Mouse (Mus musculus) CH12.LX (cell line): ENCODE results near the gene Mcm3. TPM values are rescaled to one million over a fixed set of nuclear protein-coding genes. Genes with fewer than 3 reads are reported as not detected.

Source experiments
- DNase-seq: peaks from one replicate; pipeline ENCODE4 v3.0.0-alpha.2; 2013; ENCODE audit errors: extremely low read depth
- H3K27ac ChIP-seq: 2 replicates; pipeline ENCODE4 v1.5.1; 2012; ENCODE audit warnings: low read depth, mild to moderate bottlenecking, control low read depth, moderate library complexity; ENCODE audit not compliant: insufficient read depth
- H3K27me3 ChIP-seq: replicated peaks from 2 replicates; pipeline ENCODE3; 2012; ENCODE audit warnings: inconsistent platforms
- H3K36me3 ChIP-seq, 2 experiments: replicated peaks in 1 of 2; 2 replicates each; pipeline versions ENCODE3 to v1.6.1; 2012; ENCODE audit warnings: inconsistent platforms in 1 of 2, low read length in 1 of 2, mild to moderate bottlenecking in 1 of 2, mixed read lengths in 1 of 2, moderate library complexity in 1 of 2; ENCODE audit not compliant: control insufficient read depth in 1 of 2, insufficient read depth in 1 of 2
- H3K4me1 ChIP-seq, 2 experiments: 2 replicates each; pipeline ENCODE4 v1.6.1; 2012; ENCODE audit warnings: inconsistent platforms in 1 of 2, moderate library complexity in 1 of 2; ENCODE audit not compliant: insufficient read depth in 2 of 2, control insufficient read depth in 1 of 2
- H3K4me2 ChIP-seq: 2 replicates; pipeline ENCODE4 v1.6.1; 2012; ENCODE audit warnings: low read depth, mild to moderate bottlenecking, control low read depth; ENCODE audit not compliant: poor library complexity, insufficient read depth, severe bottlenecking
- H3K4me3 ChIP-seq, 3 experiments: fragments of 150-350 bp in 1 of 3; sonication (generic) in 1 of 3; replicated peaks in 1 of 3; 2 replicates each; pipeline versions ENCODE3 to v1.5.1; 2011 to 2012; ENCODE audit warnings: low read depth in 2 of 3, low read length in 2 of 3, mild to moderate bottlenecking in 2 of 3, moderate library complexity in 2 of 3, control low read depth in 1 of 3, improper control_type of control experiment in 1 of 3, inconsistent platforms in 1 of 3, mixed read lengths in 1 of 3; ENCODE audit not compliant: poor library complexity in 1 of 3
- H3K79me2 ChIP-seq: replicated peaks from 2 replicates; pipeline ENCODE4 v1.6.1; 2012; ENCODE audit warnings: mild to moderate bottlenecking, moderate library complexity; ENCODE audit not compliant: control insufficient read depth, poor library complexity, insufficient read depth, severe bottlenecking; ENCODE audit errors: extremely low read depth
- H3K9ac ChIP-seq: 2 replicates; pipeline ENCODE4 v1.6.1; 2012; ENCODE audit warnings: low read depth, mild to moderate bottlenecking, control low read depth, moderate library complexity; ENCODE audit not compliant: insufficient read depth
- H3K9me3 ChIP-seq: replicated peaks from 2 replicates; pipeline ENCODE3; 2012; ENCODE audit warnings: low read length, inconsistent platforms, mixed read lengths
- BHLHE40 ChIP-seq: IDR thresholded peaks from 2 replicates; pipeline ENCODE4 v1.6.1; 2011; ENCODE audit warnings: mild to moderate bottlenecking, low read depth, low read length, improper control_type of control experiment
- CTCF ChIP-seq, 2 experiments: IDR thresholded peaks in 1 of 2; conservative IDR thresholded peaks in 1 of 2; 2 replicates each; pipeline ENCODE4 v1.5.1; 2011 to 2012; ENCODE audit warnings: low read depth in 2 of 2, low read length in 2 of 2, improper control_type of control experiment in 1 of 2, inconsistent platforms in 1 of 2, mild to moderate bottlenecking in 1 of 2, moderate library complexity in 1 of 2
- E2F4 ChIP-seq: IDR thresholded peaks from 2 replicates; pipeline ENCODE4 v1.6.1; 2011; ENCODE audit warnings: low read depth, low read length, improper control_type of control experiment; ENCODE audit not compliant: insufficient replicate concordance
- EP300 ChIP-seq: IDR thresholded peaks from 2 replicates; pipeline ENCODE4 v1.6.1; 2011; ENCODE audit warnings: low read length, improper control_type of control experiment
- ETS1 ChIP-seq: conservative IDR thresholded peaks from 2 replicates; pipeline ENCODE4 v1.6.1; 2012; ENCODE audit warnings: low read depth, mild to moderate bottlenecking, inconsistent platforms, low read length, improper control_type of control experiment, moderate library complexity
- IRF4 ChIP-seq: IDR thresholded peaks from 2 replicates; pipeline ENCODE4 v1.6.1; 2014; ENCODE audit warnings: low read depth, mild to moderate bottlenecking, inconsistent platforms, low read length, improper control_type of control experiment
- KAT2A ChIP-seq: IDR thresholded peaks from 2 replicates; pipeline ENCODE4 v1.6.1; 2012; ENCODE audit warnings: low read length, improper control_type of control experiment, inconsistent platforms; ENCODE audit not compliant: insufficient replicate concordance
- MAFK ChIP-seq: IDR thresholded peaks from 2 replicates; pipeline ENCODE4 v1.6.1; 2011; ENCODE audit warnings: low read length, improper control_type of control experiment; ENCODE audit not compliant: insufficient replicate concordance
- MAX ChIP-seq: IDR thresholded peaks from 2 replicates; pipeline ENCODE4 v1.6.1; 2011; ENCODE audit warnings: low read length, improper control_type of control experiment
- MAZ ChIP-seq: IDR thresholded peaks from 2 replicates; pipeline ENCODE4 v1.6.1; 2012; ENCODE audit warnings: low read depth, mild to moderate bottlenecking, inconsistent platforms, low read length, improper control_type of control experiment, moderate library complexity
- MEF2A ChIP-seq: IDR thresholded peaks from 2 replicates; pipeline ENCODE4 v1.6.1; 2014; ENCODE audit warnings: low read depth, mild to moderate bottlenecking, inconsistent platforms, low read length, improper control_type of control experiment, borderline replicate concordance
- MXI1 ChIP-seq: IDR thresholded peaks from 2 replicates; pipeline ENCODE4 v1.6.1; 2011; ENCODE audit warnings: mild to moderate bottlenecking, low read depth, low read length, improper control_type of control experiment
- MYC ChIP-seq: IDR thresholded peaks from 2 replicates; pipeline ENCODE4 v1.6.1; 2011; ENCODE audit warnings: low read depth, mild to moderate bottlenecking, improper control_type of control experiment, low read length
- NELFE ChIP-seq: IDR thresholded peaks from 2 replicates; pipeline ENCODE4 v1.6.1; 2011; ENCODE audit warnings: low read depth, low read length, improper control_type of control experiment
- POLR2A ChIP-seq: IDR thresholded peaks from 2 replicates; pipeline ENCODE4 v1.6.1; 2011; ENCODE audit warnings: low read depth, mild to moderate bottlenecking, improper control_type of control experiment, low read length
- POLR2AphosphoS2 ChIP-seq: IDR thresholded peaks from 2 replicates; pipeline ENCODE4 v1.6.1; 2011; ENCODE audit warnings: low read depth, low read length, improper control_type of control experiment
- RAD21 ChIP-seq: IDR thresholded peaks from 2 replicates; pipeline ENCODE4 v1.6.1; 2011; ENCODE audit warnings: low read depth, mild to moderate bottlenecking, low read length, improper control_type of control experiment, moderate library complexity
- SIN3A ChIP-seq: IDR thresholded peaks from 2 replicates; pipeline ENCODE4 v1.6.1; 2012; ENCODE audit warnings: low read length, improper control_type of control experiment, inconsistent platforms
- SMC3 ChIP-seq: IDR thresholded peaks from 2 replicates; pipeline ENCODE4 v1.6.1; 2011; ENCODE audit warnings: low read depth, low read length, improper control_type of control experiment
- TBP ChIP-seq: conservative IDR thresholded peaks from 2 replicates; pipeline ENCODE4 v1.6.1; 2011; ENCODE audit warnings: low read depth, low read length, improper control_type of control experiment
- TCF12 ChIP-seq: IDR thresholded peaks from 2 replicates; pipeline ENCODE4 v1.6.1; 2014; ENCODE audit warnings: low read depth, mild to moderate bottlenecking, inconsistent platforms, low read length, improper control_type of control experiment
- USF2 ChIP-seq: conservative IDR thresholded peaks from 2 replicates; pipeline ENCODE4 v1.6.1; 2011; ENCODE audit warnings: low read depth, low read length, improper control_type of control experiment
- ZNF384 ChIP-seq: IDR thresholded peaks from 2 replicates; pipeline ENCODE4 v1.6.1; 2012; ENCODE audit warnings: low read depth, low read length, improper control_type of control experiment, inconsistent platforms
- dilution Hi-C: fragments of 300-500 bp; cut with MboI; formaldehyde crosslinking; loops from 2 replicates; pipeline ENCODE4 v1.14.3; 2020; ENCODE audit warnings: low sequenced_read_pairs; ENCODE audit not compliant: extremely low pct_unique_long_range_greater_than_20kb, extremely low pct_ligation_motif_present
- in situ Hi-C: fragments of 300-500 bp; cut with MboI; formaldehyde crosslinking; loops from 3 replicates; pipeline ENCODE4 v1.14.3; 2019; ENCODE audit warnings: low sequenced_read_pairs, low pct_ligation_motif_present, low pct_unique_long_range_greater_than_20kb, mixed read lengths
- polyA plus RNA-seq: library from polyadenylated mRNA; unstranded; fragments of >175 nt; gene quantifications from 2 replicates; pipeline ENCODE4 v1.2.1, GENCODE M21; 2012; ENCODE audit warnings: low read depth; ENCODE audit not compliant: insufficient read length
- total RNA-seq, 2 experiments: library from RNA; depleted of rRNA; stranded (reverse); fragments of 300-350 nt in 1 of 2; fragments of >200 nt in 1 of 2; gene quantifications; 2 replicates each; pipeline ENCODE4 v1.2.3; 2012 to 2014

Mcm3 gene
- total and polyA plus RNA-seq, 3 experiments: 186 to 372 (median 330) TPM

- TF ChIP-seq IRF4 (peak; percentile 62; the same call in 1 of the 2 replicates), MAX (peak; percentile 82), POLR2AphosphoS2 (no peak), POLR2A (no peak), TBP (0 out of 2 replicates have a peak, but pooled peaks have one; percentile 24), BHLHE40 (peak; percentile 17; the same call in 1 of the 2 replicates), MYC (0 out of 2 replicates have a peak, but pooled peaks have one; percentile 38), MXI1 (peak; percentile 77), E2F4 (no peak), KAT2A (no peak), EP300 (peak; percentile 51; the same call in 1 of the 2 replicates), TCF12 (0 out of 2 replicates have a peak, but pooled peaks have one; percentile 10), SIN3A (0 out of 2 replicates have a peak, but pooled peaks have one; percentile 46)
- Histone ChIP-seq H3K9me3 (no peaks in the 10 kb centered on the region), H3K4me1 (peaks cover 2 to 29% of the 10 kb centered on the region in 2 experiments; a peak in 2 of 4 replicates), H3K27ac (no peak overlapping the region), H3K79me2 (no peaks in the 10 kb centered on the region), H3K4me2 (0 out of 2 replicates have a peak overlapping the region, but pooled peaks have one; percentile 0), H3K4me3 (no peak overlapping the region), H3K27me3 (no peaks in the 10 kb centered on the region), H3K9ac (no peak overlapping the region), H3K36me3 (no peaks in the 10 kb centered on the region)
- in situ Hi-C loops (no loop called here), dilution Hi-C loops (no loop called here)
- DNase-seq: peak; percentile 63
These were observed 60.3 kb downstream of the Mcm3 start for GRCm38 (mm10) chr1:20759799-20760198.

- Histone ChIP-seq H3K9me3 (no peaks in the 10 kb centered on the region), H3K4me1 (peaks cover 2 to 29% of the 10 kb centered on the region in 2 experiments; a peak in 2 of 4 replicates), H3K79me2 (no peaks in the 10 kb centered on the region), H3K36me3 (no peaks in the 10 kb centered on the region), H3K27ac (no peak overlapping the region), H3K27me3 (no peaks in the 10 kb centered on the region), H3K4me2 (no peak overlapping the region), H3K9ac (no peak overlapping the region), H3K4me3 (no peak overlapping the region)
- DNase-seq: no peak
- dilution Hi-C loops: no loop called here
- TF ChIP-seq NELFE (no peak), E2F4 (no peak), ETS1 (no peak), IRF4 (no peak), RAD21 (no peak), MEF2A (no peak), CTCF (conservative IDR thresholded peaks at IDR 0.05 in 1 of 2, IDR thresholded peaks at IDR 0.05 in 1 of 2; ENCODE audit: low read depth in 2 of 2, low read length in 2 of 2) (no peak), TBP (no peak), EP300 (no peak), POLR2AphosphoS2 (no peak), MAX (no peak), MAZ (no peak), ZNF384 (no peak), BHLHE40 (no peak), MYC (no peak), USF2 (no peak), MAFK (no peak), SMC3 (no peak)
- in situ Hi-C loops: no loop called here
These were observed 62.5 kb downstream of the Mcm3 start for GRCm38 (mm10) chr1:20757586-20757985.
